Mouse (Mus musculus) monocyte, adult 5-6 weeks (primary cell): ENCODE data around the gene Cpox. TPM values are rescaled to one million over a fixed set of nuclear protein-coding genes. Genes with fewer than 3 reads are reported as not detected.

ENCODE experiments used
- ATAC-seq: fragments of 153-309, 156-312 bp; replicated peaks from 2 replicates; pipeline ENCODE4 v1.8.0; 2017; ENCODE audit warnings: mild to moderate bottlenecking; ENCODE audit not compliant: low TSS enrichment, insufficient number of reproducible peaks, severe bottlenecking, poor library complexity, low FRiP score
- total RNA-seq: library from RNA; stranded (forward); fragments of 200-1000, 200-491, 200-594 nt; gene quantifications from 3 replicates; pipeline ENCODE4 v1.2.3, GENCODE M21; 2017

Cpox gene
- 7.1 to 14.9 TPM (median 10.7 TPM) in 3 replicates for total RNA-seq

- peak; percentile 97 for ATAC-seq
Observed at GRCm38 (mm10) chr16:58669917-58670630, at the start of gene Cpox. Cpox (plus strand) TSS chr16:58670292.

GRCm38 (mm10) chr16:58622377-58622776 is 47.7 kb upstream of the Cpox start:
- ATAC-seq = no peak

GRCm38 (mm10) chr16:58623114-58623513 is 47.0 kb upstream of the Cpox start:
- no peak for ATAC-seq

- ATAC-seq = no peak
Observed at GRCm38 (mm10) chr16:58623944-58624343, 46.1 kb upstream of the Cpox start.

GRCm38 (mm10) chr16:58627597-58628335 is 42.3 kb upstream of the Cpox start:
- ATAC-seq = no peak

- no peak for ATAC-seq
Observed at GRCm38 (mm10) chr16:58628336-58628680, 41.8 kb upstream of the Cpox start.

GRCm38 (mm10) chr16:58628968-58629367 is 41.1 kb upstream of the Cpox start:
- no peak for ATAC-seq

- ATAC-seq = no peak
Observed at GRCm38 (mm10) chr16:58629736-58630135, 40.4 kb upstream of the Cpox start.

GRCm38 (mm10) chr16:58635866-58636265 is 34.2 kb upstream of the Cpox start:
- ATAC-seq = no peak

GRCm38 (mm10) chr16:58637448-58637847 is 32.6 kb upstream of the Cpox start:
- ATAC-seq = no peak

- no peak for ATAC-seq
Observed at GRCm38 (mm10) chr16:58638016-58638415, 32.1 kb upstream of the Cpox start.

- no peak for ATAC-seq
Observed at GRCm38 (mm10) chr16:58638689-58639175, 31.4 kb upstream of the Cpox start, which contains the start of gene E330017A01Rik. E330017A01Rik (minus strand) TSS chr16:58638739.

GRCm38 (mm10) chr16:58649979-58650378 is 20.1 kb upstream of the Cpox start:
- no peak for ATAC-seq

- ATAC-seq = no peak
Observed at GRCm38 (mm10) chr16:58655751-58656150, 14.3 kb upstream of the Cpox start.

- no peak for ATAC-seq
Observed at GRCm38 (mm10) chr16:58656526-58656925, 13.6 kb upstream of the Cpox start.

GRCm38 (mm10) chr16:58658668-58659067 is 11.4 kb upstream of the Cpox start:
- ATAC-seq = no peak

- ATAC-seq = no peak
Observed at GRCm38 (mm10) chr16:58661826-58662225, 8.3 kb upstream of the Cpox start.

GRCm38 (mm10) chr16:58662287-58662791 is 7.8 kb upstream of the Cpox start:
- ATAC-seq = no peak

GRCm38 (mm10) chr16:58663021-58663420 is 7.1 kb upstream of the Cpox start:
- ATAC-seq = 0 out of 2 replicates have a peak, but pooled peaks have one; percentile 35

- no peak for ATAC-seq
Observed at GRCm38 (mm10) chr16:58663816-58664215, 6.3 kb upstream of the Cpox start.
